Mouse (Mus musculus): ENCODE measurements around the gene Rab42. TPM values are rescaled to one million over a fixed set of nuclear protein-coding genes. Genes with fewer than 3 reads are reported as not detected.
A peak's percentile ranks its signal among the peaks of the same experiment; 100 is the strongest.

The Rab42 gene
- polyA plus RNA-seq, 1 experiment = 2.0 TPM

DNA sequence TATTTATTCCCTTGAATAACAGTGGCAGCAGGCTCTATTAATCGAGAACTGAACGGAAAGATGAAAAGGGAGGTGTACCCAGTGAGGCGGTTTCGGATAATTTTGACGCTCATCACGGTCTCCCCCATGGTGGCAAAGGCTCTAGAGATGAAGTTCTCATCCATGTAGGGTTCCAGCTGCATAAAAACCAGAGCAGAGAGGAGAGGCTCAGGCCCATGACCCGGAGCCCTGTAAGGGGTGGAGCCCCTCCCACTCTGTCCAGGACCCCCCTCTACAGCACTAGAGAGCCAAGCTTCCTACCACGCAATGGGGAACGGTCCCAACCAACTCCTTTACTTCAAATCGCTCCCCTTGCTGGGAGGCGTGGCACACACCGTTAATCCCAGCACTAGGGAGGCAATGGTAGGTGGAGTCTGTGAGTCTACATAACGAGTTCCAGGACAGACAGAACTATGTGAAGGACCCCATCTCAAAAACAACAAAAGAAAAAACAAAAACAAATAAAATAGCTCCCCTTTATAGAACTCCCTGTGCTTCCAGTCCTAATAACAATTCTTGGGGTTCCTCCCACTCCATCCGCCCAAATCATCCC, 25.3 kb upstream of the Rab42 start:
- TF ChIP-seq CTCF (IDR thresholded peaks at IDR 0.05; ENCODE audit: insufficient read depth, low read length) (no peak), POLR2A (IDR thresholded peaks at IDR 0.05; ENCODE audit: borderline replicate concordance, extremely low read depth, low read depth, low read length) (no peak)
- WGBS = 60% methylated on average over 14 of the region's 14 CpGs
- H3K4me1 ChIP-seq (ENCODE audit: control insufficient read depth, insufficient read depth, low read length) = peaks cover 6% of the 10 kb centered on the region
- DNase-seq = no peak
- peak overlapping the region; percentile 54 for H3K4me3 ChIP-seq (replicated peaks; ENCODE audit: extremely low read depth, low read depth, low read length)

DNA sequence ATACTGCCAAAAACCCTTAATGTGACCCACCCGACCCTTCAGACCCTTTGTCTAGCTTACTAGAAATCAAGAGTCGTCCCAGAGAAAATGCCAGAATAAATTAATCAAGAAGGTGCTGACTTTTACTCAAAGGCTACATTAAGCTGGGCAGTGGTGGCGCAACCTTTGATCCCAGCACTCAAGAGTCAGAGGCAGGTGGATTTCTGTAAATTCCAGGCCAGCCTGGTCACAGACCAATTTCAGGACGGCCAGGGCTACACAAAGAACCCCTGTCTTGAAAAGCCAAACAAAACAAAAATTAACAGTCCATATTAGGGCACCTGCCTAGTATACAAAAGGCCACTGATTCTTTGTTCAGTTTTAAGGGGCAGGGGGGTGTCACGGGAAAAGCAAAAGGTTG, 23.3 kb upstream of the Rab42 start:
- DNase-seq = no peak
- H3K4me3 ChIP-seq (replicated peaks; ENCODE audit: extremely low read depth, low read depth, low read length) = no peak overlapping the region
- TF ChIP-seq CTCF (IDR thresholded peaks at IDR 0.05; ENCODE audit: insufficient read depth, low read length) (no peak), POLR2A (IDR thresholded peaks at IDR 0.05; ENCODE audit: borderline replicate concordance, extremely low read depth, low read depth, low read length) (no peak)

DNA sequence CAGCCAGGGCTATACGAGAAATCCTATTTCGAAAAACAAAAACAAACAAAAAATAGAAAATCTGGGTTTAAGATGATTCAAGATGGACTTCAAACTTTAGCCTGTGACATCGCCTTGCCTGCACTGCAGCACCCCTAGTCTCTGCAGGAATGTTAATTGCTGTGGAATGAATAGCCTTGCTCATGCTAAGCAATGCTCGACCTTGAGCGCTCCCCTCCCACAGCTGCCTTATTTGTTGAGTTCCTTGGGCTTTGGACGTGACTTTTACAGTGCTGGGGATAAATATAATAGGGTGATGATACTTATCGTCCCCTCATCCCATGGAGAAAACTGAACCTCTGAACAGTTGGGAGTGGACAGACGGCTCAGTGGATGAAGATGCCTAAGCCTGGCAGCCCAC, 12.5 kb upstream of the Rab42 start:
- H3K4me3 ChIP-seq (replicated peaks; ENCODE audit: extremely low read depth, low read depth, low read length) = no peak overlapping the region
- 89% methylated on average over 8 of the region's 8 CpGs for WGBS
- TF ChIP-seq CTCF (IDR thresholded peaks at IDR 0.05; ENCODE audit: insufficient read depth, low read length) (no peak), POLR2A (IDR thresholded peaks at IDR 0.05; ENCODE audit: borderline replicate concordance, extremely low read depth, low read depth, low read length) (no peak)
- H3K4me1 ChIP-seq (ENCODE audit: control insufficient read depth, insufficient read depth, low read length) = no peaks in the 10 kb centered on the region
- no peak for DNase-seq

More for the DNA sequence above, 23.3 kb upstream of the Rab42 start:
- 74% methylated on average over 5 of the region's 5 CpGs for WGBS
- H3K4me1 ChIP-seq (ENCODE audit: control insufficient read depth, insufficient read depth, low read length) = peaks cover 6% of the 10 kb centered on the region

DNA sequence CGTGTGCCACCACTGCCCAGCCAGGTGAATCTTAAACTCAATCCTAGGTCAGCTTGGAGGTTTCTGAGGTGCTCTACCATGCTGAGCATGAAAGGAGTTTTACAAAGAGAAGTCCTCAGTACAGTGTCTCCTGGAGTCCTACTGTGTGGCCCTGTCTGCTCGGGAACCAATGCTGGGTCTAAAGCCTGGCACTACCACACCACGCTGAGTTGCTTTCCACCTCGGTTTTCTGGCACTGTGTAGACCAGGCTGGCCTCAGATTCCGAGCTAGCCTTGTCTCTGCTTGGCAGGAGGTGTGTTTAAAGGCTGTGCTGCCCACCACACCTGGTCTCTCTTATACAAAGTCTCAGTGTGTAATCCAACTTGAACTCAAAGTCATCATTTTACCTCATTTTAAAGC, 9.4 kb upstream of the Rab42 start:
- DNase-seq = no peak
- H3K4me3 ChIP-seq (replicated peaks; ENCODE audit: extremely low read depth, low read depth, low read length) = no peak overlapping the region
- WGBS = 88% methylated on average over 5 of the region's 5 CpGs
- H3K4me1 ChIP-seq (ENCODE audit: control insufficient read depth, insufficient read depth, low read length) = peaks cover 2% of the 10 kb centered on the region; the same call in 1 of the 2 replicates
- TF ChIP-seq CTCF (IDR thresholded peaks at IDR 0.05; ENCODE audit: insufficient read depth, low read length) (no peak), POLR2A (IDR thresholded peaks at IDR 0.05; ENCODE audit: borderline replicate concordance, extremely low read depth, low read depth, low read length) (no peak)

DNA sequence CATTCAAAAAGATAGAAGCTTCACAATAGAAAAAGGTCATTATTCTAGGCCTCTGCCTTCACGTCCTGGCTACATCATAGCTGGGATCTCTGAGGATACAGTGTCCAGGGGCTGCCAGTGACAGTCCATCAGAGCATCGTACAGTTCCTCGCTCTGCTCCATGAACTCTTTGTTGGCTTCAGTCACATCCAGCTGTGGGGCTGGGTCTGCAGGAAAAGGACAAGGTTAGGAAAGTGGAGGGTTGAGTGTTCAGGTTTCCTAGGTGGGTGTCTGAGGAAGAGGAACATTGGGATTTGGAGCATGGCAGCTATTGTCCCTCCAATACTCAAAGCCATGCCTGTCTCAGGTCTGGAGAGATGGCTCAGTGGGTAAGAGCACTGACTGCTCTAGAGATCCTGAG, 8.6 kb upstream of the Rab42 start:
- DNase-seq = no peak
- peaks cover 2% of the 10 kb centered on the region; the same call in 1 of the 2 replicates for H3K4me1 ChIP-seq (ENCODE audit: control insufficient read depth, insufficient read depth, low read length)
- 69% methylated on average over 3 of the region's 3 CpGs for WGBS
- no peak for TF ChIP-seq CTCF (IDR thresholded peaks at IDR 0.05; ENCODE audit: insufficient read depth, low read length)
- TF ChIP-seq POLR2A (IDR thresholded peaks at IDR 0.05; ENCODE audit: borderline replicate concordance, extremely low read depth, low read depth, low read length) = no peak
- H3K4me3 ChIP-seq (replicated peaks; ENCODE audit: extremely low read depth, low read depth, low read length) = no peak overlapping the region

DNA sequence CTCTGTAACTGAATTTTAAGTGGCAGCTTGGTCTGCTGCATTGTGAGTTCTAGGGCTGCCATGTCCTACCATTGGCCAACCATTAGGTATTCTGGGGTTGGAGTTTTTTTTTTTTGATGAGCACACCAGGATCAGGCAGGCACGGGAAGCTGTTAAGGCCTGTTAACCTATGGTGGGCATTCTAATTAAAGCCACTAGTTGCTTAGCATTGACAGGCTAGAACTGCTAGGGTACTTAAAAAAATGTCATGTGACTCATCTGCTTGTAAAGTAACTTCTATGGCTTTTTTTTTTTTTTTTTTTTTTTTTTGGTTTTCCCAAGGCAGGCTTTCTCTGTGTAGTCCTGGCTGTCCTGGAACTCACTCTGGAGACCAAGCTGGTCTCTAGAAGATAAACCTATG, 8.0 kb upstream of the Rab42 start:
- 60% methylated on average over 1 of the region's 1 CpGs for WGBS

DNA sequence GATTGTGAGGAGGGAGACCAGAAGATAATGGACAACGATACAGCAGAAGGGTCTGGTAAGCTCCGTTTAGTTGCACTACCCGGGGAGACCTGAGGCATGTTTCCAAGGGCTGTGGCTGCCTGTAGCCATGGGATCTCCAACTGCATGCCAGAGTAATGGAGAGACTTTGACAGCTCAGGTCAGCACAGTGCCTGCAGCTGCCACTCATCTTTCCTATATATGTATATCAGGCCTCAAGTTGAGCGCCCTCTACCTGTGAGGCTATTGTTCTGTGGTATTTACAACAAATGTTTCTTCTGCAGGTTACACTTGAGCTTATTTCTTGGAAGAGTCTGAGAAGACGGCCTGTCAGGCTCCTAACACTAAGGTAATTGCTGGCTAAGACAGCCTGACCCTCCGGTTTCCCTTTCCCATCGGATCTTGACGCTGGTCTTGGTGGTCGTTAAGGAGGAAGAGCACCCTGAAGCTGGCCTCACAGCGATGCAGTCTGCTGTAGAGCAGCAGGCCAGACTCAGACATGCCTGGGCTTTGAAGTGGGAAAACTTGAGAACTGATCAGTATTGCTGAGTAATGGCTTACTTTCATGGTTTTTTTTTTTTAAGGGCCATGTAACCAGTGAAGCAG, 6.8 kb upstream of the Rab42 start:
- WGBS = 24% methylated on average over 10 of the region's 10 CpGs
- no peak overlapping the region for H3K4me3 ChIP-seq (replicated peaks; ENCODE audit: extremely low read depth, low read depth, low read length)
- peak; percentile 35 for DNase-seq
- TF ChIP-seq POLR2A (IDR thresholded peaks at IDR 0.05; ENCODE audit: borderline replicate concordance, extremely low read depth, low read depth, low read length) (no peak), CTCF (IDR thresholded peaks at IDR 0.05; ENCODE audit: insufficient read depth, low read length) (no peak; the same call in 1 of the 2 replicates)
- H3K4me1 ChIP-seq (ENCODE audit: control insufficient read depth, insufficient read depth, low read length) = peaks cover 2% of the 10 kb centered on the region; the same call in 1 of the 2 replicates

More for the DNA sequence above, 8.0 kb upstream of the Rab42 start:
- Histone ChIP-seq H3K4me1 (ENCODE audit: control insufficient read depth, insufficient read depth, low read length) (peaks cover 2% of the 10 kb centered on the region; the same call in 1 of the 2 replicates), H3K4me3 (replicated peaks; ENCODE audit: extremely low read depth, low read depth, low read length) (no peak overlapping the region)
- DNase-seq = no peak
- TF ChIP-seq CTCF (IDR thresholded peaks at IDR 0.05; ENCODE audit: insufficient read depth, low read length) = no peak
- no peak for TF ChIP-seq POLR2A (IDR thresholded peaks at IDR 0.05; ENCODE audit: borderline replicate concordance, extremely low read depth, low read depth, low read length)

DNA sequence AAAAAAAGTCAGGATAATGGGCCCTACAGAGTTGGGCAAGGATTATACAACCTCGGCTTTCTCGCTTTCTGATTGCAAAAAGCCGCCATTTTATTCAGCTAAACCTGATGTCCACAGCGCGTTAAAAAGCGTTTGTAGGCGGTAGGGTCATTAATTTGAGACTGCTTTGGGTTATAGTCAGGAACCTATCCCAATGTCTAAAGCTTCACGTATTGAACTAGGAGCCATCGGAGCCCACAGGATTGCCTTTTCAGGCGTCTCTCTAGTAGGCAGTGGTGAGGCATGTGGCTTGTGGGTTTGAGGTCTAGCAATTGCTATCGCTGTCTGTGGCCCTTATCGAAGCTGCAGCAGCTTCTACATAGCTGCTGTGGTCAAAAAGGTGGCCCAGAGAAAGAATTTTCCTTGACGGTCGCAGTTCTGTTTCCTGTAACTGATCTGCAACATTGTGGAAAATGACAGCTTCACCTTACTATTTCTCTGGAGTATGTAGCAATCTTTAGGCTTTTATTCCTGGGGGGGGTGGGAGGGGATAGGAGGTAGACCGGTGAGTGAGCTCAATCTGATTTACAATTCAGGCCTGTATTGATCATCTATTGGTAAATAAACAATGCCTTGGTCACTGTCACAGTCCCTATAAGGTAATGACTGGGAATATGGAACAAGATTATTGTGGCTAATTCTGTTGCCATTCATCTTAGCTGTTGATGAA, 6.1 kb upstream of the Rab42 start:
- no peak for TF ChIP-seq POLR2A (IDR thresholded peaks at IDR 0.05; ENCODE audit: borderline replicate concordance, extremely low read depth, low read depth, low read length)
- TF ChIP-seq CTCF (IDR thresholded peaks at IDR 0.05; ENCODE audit: insufficient read depth, low read length) = no peak
- Histone ChIP-seq H3K4me3 (replicated peaks; ENCODE audit: extremely low read depth, low read depth, low read length) (peak overlapping the region; percentile 96), H3K4me1 (ENCODE audit: control insufficient read depth, insufficient read depth, low read length) (peaks cover 2% of the 10 kb centered on the region; the same call in 1 of the 2 replicates)
- WGBS = 1% methylated on average over 15 of the region's 15 CpGs
- DNase-seq = peak; percentile 25

DNA sequence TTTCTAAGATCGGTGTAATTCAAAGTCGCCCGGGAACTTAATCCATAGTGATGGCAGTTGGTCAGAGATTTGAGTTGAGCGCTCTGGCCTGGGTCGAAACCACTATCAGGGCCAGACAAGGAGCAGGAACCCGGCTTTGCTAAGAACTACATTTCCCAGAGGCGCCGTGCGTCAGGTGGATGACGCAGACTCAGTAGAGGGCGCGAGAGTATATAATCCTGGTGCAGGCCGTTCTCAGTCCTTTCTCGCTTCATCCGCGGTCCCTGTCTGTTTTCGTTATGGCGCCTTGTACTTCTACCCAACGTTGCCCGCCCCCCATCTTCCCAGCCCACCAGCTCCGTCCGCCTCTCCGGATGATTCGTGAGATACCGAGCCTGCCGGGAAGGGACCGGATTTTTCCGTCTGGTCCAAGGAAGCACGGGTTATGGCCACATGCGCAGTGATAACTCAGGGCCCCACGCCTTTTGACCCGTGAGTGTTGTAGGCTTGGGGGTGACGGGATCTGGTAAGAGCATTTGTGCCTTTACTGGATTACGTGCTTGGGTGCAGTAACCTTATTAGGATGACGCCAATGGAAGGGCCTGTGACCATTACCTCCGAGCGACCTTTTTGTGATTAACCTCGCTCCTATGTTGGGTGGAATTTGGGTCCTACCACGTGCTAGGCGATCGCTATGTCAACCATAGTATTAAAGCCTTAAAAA, 5.4 kb upstream of the Rab42 start:
- Histone ChIP-seq H3K4me3 (replicated peaks; ENCODE audit: extremely low read depth, low read depth, low read length) (peak overlapping the region; percentile 96), H3K4me1 (ENCODE audit: control insufficient read depth, insufficient read depth, low read length) (peaks cover 2% of the 10 kb centered on the region; the same call in 1 of the 2 replicates)
- TF ChIP-seq CTCF (IDR thresholded peaks at IDR 0.05; ENCODE audit: insufficient read depth, low read length) (no peak), POLR2A (IDR thresholded peaks at IDR 0.05; ENCODE audit: borderline replicate concordance, extremely low read depth, low read depth, low read length) (peak; percentile 100)
- under 1% methylated on average over 41 of the region's 41 CpGs for WGBS
- DNase-seq = peak; percentile 90
